Mouse (Mus musculus) G1E-ER4 (cell line): ENCODE measurements around the gene Syt12. TPM values are rescaled to one million over a fixed set of nuclear protein-coding genes. Genes with fewer than 3 reads are reported as not detected.

ENCODE experiments used
- GATA1 ChIP-seq: IDR thresholded peaks from one replicate; pipeline ENCODE4 v1.8.0; 2012; ENCODE audit warnings: low read length, inconsistent platforms
- polyA plus RNA-seq: library from polyadenylated mRNA; stranded (reverse); fragments of >175 nt; gene quantifications from 2 replicates; pipeline ENCODE4 v1.2.3, GENCODE M21; 2012

The Syt12 gene
- not detected in 2 replicates for polyA plus RNA-seq

GRCm38 (mm10) chr19:4477345-4478189, at the start of gene Syt12:
Gene Syt12 (minus strand): TSS chr19:4477447.
- TF ChIP-seq GATA1, result no peak

- no peak for TF ChIP-seq GATA1
Observed at GRCm38 (mm10) chr19:4521426-4522050, 44.3 kb upstream of the Syt12 start.

- no peak for TF ChIP-seq GATA1
Observed at GRCm38 (mm10) chr19:4517483-4517882, 40.2 kb upstream of the Syt12 start.

- no peak for TF ChIP-seq GATA1
Observed at GRCm38 (mm10) chr19:4516288-4516687, 39.0 kb upstream of the Syt12 start.

GRCm38 (mm10) chr19:4515746-4516145, 38.5 kb upstream of the Syt12 start:
- no peak for TF ChIP-seq GATA1

GRCm38 (mm10) chr19:4513236-4513858, 36.1 kb upstream of the Syt12 start:
- no peak for TF ChIP-seq GATA1

GRCm38 (mm10) chr19:4511116-4511841, 34.0 kb upstream of the Syt12 start:
- TF ChIP-seq GATA1, result no peak

- no peak for TF ChIP-seq GATA1
Observed at GRCm38 (mm10) chr19:4509986-4510963, 33.0 kb upstream of the Syt12 start, which contains the start of gene Pcx. Gene Pcx (plus strand): TSS chr19:4510472.

GRCm38 (mm10) chr19:4507746-4508145, 30.5 kb upstream of the Syt12 start:
- TF ChIP-seq GATA1, result no peak

GRCm38 (mm10) chr19:4504830-4505229, 27.6 kb upstream of the Syt12 start:
- TF ChIP-seq GATA1, result no peak

- TF ChIP-seq GATA1, result no peak
Observed at GRCm38 (mm10) chr19:4502701-4503100, 25.5 kb upstream of the Syt12 start.

- no peak for TF ChIP-seq GATA1
Observed at GRCm38 (mm10) chr19:4498062-4498933, 21.1 kb upstream of the Syt12 start, which contains the start of gene 2010003K11Rik. Gene 2010003K11Rik (minus strand): TSS chr19:4498583.

- no peak for TF ChIP-seq GATA1
Observed at GRCm38 (mm10) chr19:4497263-4497973, 20.2 kb upstream of the Syt12 start.
